Mouse (Mus musculus): ENCODE measurements around the gene Trim37.

The Trim37 gene

GRCm38 (mm10) chr11:87126824-87127816 is at the start of gene Trim37:
Gene Trim37 (plus strand): TSS chr11:87127077.
- DNase-seq (ENCODE audit: low spot score): peak; percentile 84

DNA sequence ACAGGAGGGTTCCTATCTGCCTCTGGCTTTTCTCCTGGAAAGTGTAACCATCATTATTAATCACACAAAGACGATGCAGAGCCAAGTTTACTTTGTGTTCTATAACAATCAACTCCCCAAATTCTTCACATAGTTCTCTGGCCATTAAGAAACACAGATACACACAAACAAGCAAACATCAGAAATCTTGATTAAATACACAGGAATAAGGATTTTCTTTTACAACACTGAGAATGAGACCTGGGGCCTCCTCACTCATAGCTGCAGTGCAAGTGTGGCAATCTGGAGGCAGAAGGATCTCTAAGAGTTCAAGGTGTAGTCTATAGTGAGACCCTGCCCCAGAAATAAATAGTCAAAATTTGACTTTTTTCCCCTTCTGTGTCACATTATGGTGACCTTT is 43.2 kb upstream of the Trim37 start:
- no peak for DNase-seq (ENCODE audit: low spot score)

DNA sequence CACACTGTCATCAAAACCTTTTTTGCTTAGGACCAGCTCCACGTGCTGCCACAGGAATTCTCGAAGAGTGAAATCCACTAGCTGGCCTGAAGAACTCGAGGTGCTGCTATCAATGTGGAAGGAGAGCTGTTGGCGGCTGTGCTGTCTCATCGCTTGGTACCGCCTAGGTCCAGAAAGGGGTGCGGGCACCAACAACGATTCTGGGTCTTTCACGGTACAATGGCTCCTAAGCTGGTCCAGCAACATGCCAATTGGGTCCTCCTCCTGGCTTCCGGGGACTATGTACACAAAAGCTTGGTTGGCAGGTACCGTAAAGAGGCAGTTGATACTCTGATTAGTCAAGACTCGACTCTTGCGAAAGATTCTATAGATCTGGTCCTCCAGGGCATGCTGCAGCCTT is 41.4 kb upstream of the Trim37 start:
- DNase-seq (ENCODE audit: low spot score): no peak

GRCm38 (mm10) chr11:87086290-87086984 is 40.4 kb upstream of the Trim37 start, which contains the start of gene Smg8:
Gene Smg8 (minus strand): TSS chr11:87086774.
- peak; percentile 65 for DNase-seq (ENCODE audit: low spot score)

DNA sequence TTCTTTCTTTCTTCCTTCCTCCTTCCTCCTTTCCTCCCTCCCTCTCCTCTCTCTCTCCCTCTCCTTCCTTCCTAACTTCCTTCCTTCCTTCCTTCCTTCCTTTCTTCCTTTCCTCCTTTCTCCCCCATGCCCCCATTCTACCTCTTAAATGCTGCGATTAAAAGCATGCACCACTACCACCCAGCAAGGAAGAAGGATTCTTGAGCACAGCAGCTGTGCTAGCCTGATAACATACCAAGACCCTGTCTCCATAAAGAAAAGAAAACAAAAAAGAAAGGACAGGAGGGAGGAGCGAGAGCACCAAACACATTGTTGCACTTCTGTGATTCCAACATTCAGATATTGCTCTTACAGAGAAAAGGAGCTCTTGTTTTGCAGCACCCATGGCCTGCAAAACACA is 39.7 kb upstream of the Trim37 start:
- DNase-seq (ENCODE audit: low spot score): no peak

GRCm38 (mm10) chr11:87108409-87108754 is 18.5 kb upstream of the Trim37 start, which contains the start of gene Prr11:
Gene Prr11 (minus strand): TSS chr11:87108708.
- DNase-seq (ENCODE audit: low spot score): no peak

DNA sequence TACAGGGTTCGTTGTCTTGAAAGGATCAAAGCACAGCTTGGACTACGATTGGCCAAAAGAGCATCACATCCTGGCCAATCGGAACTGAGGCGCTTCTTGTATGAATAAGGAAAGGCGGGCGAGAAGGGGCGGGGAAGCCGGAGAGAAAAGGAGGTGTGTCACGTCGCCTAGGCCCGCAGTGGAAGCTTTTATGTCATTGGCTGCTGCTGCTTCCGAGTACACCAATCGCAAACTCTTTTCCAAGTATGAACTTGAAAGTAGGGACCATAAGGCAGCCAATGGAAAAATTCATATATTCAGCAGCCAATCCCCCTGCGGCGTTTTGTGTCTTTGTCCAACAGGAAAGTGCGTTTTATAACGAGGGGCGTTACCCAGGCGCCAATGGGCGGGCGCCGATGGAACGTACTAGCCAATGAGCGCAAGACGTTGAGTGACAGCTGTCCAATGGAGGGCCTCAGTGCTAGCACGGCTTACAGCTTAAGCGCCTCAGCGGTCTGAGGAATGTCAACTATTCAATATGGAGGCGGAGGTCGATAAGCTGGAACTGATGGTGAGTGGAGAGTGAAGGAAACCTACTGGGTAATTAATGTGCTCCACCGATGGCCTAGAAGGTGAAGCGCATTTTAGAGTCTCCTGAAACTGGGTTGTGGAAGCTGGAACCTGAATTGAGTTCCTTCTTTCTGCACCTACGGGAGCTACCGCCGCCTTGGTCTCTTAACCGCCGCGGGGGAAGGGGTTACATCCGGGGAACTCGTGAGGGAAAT is 17.9 kb upstream of the Trim37 start, which contains the start of gene Ska2:
Gene Ska2, plus strand, starts transcription at position 480 of the 764 bp plus-strand sequence.
- peak; percentile 95 for DNase-seq (ENCODE audit: low spot score)

DNA sequence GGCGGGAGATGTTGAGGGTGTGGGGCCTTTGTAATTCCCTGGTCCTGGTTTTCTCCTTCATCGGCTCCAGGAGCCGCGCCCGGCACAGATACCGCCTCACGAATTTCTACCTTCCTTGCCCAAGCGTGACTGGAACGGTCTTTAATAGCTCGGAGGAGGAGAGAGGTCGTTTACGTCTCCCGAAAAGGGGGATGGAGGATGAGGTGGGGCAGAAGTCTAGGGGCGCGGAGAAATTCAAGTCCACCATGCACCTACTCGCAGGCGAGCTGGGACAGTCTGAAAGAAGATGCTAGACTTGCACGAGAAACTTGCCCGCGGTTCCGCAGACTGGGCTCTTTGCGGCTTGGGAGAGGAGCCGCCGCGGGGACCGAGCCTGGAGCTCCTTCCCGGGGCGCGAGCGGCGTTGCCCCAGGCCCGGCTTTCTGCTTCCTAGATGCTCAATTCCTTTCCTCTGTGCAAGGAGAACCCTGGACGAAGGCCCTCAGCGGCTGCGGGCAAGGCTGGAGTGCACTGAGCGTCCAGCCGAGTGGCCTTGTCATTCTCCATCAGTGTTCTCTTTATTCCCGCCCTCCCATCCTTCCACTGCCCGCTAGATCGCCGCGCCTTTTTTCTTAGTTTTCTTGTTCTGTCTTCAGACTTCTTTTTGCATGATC is 17.2 kb upstream of the Trim37 start:
- peak; percentile 36 for DNase-seq (ENCODE audit: low spot score)

DNA sequence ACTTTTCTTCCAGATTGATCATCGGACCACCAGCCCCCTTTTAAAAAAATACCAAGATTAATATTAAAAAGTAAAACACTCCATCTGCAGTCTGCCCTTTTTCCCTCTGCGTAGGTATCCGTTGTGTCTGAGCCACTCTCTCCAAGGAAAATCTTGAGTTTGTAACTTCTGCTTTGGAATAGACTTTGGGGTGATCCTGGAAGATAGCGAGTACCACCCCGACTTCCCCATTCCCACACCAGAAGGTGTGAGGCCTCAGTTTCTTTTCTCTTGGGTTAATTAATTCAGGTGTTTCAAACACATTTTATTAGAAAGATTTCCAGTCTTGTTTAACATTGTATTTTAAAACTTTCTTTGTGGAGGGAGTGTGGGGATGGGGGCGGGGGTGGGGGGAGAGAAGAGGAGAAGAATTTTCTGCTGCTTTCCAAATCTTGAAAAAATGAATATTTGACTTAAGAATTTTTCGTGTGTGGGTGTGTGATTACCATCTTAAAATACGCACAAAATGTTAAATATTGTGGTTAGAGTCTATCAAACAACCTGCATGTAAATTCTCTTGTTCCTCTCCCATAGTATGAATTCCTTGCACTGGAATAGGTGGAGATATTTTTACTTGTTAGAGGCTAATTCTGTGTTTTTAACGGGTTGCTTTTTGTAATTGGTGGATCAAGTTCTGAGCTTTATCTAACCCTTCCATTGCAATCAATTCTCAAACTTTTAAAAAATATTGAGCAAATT is 16.5 kb upstream of the Trim37 start:
- DNase-seq (ENCODE audit: low spot score): no peak

- no peak for DNase-seq (ENCODE audit: low spot score)
Measured at GRCm38 (mm10) chr11:87121864-87122263, 5.0 kb upstream of the Trim37 start.

GRCm38 (mm10) chr11:87125562-87125961 is 1.3 kb upstream of the Trim37 start:
- DNase-seq (ENCODE audit: low spot score): no peak

DNA sequence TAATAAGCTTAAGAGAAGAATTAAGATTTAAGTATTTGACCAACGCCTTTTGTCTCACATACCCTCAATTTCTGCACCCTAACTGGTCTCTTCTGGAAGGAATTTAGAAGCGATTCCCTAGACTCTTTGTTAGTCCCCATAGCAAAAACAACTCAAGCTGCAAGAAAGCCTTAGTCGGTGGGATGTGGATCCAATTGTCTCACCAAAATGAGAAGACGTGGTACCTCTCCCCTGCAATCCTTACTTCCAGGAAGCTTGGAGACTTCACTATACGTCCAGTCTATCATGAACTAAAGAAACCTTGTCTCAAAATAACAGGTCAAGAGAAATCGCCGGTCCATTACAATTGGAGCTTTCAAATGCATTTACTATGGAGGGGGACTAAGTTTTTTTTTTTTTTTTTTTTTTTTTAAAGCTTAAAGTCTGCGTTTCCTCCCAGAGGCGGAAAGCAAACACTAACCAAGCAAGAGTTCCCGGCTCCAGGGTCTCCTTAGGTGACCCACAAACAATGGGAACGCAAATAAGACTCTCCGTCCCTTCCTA is 525 bp upstream of the Trim37 start:
- DNase-seq (ENCODE audit: low spot score): no peak

DNA sequence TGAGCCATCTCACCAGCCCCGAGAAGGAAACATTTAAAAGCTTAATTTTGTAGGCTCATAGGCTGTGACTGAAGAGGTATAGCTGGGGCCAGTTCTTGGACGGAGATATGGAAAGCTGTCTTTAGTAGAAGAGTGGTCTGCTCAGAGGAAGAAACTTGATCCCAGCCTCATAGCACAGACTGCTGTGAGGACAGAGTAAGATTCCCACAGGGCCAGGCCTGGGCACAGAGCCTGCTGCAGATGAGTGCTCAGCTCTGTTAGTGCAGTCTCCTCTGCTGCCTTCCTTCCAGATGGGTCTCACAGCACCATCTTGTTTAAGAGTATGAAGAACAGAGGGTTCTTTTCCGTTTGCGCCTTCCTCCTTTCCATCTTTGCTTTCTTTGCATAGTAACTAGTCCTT is 9.4 kb downstream of the Trim37 start:
- DNase-seq (ENCODE audit: low spot score): no peak

GRCm38 (mm10) chr11:87158012-87158411 is 31.1 kb downstream of the Trim37 start:
- no peak for DNase-seq (ENCODE audit: low spot score)

DNA sequence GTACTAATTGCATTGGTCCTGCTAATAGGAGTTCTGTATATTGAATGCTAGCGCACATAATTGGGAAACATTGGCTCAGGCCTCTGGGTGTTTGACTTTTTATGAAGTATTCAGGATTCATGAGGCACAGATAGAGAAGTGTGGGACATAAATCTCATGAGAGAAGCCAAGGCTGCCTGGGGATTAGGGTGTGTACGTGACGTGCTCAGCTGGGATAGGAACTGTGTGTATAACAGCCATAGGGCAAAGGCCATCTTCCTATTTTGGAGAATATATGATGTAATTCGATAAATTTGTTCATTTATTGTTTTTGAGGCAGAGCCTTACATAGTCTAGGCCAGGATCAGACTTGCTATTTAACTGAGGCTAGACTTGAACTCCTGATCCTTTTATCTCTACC is 35.8 kb downstream of the Trim37 start:
- no peak for DNase-seq (ENCODE audit: low spot score)

DNA sequence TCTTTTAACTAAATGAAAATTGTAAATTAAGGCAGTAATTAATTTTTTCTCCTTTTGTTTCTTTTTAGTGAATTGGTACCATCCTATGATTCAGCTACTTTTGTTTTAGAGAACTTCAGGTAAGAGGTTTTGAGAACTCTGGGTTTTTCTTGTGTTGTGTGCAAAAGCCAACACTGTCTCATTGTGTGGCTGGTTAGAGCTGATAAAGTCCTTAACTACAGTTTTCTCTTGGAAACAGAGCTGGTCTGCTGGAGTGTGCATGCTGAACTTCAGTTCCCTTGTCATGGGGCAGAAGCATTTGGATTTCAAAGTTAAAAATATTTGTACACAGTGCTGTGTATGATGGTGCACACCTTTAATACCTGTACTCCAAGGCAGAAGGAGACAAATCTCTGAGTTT is 36.9 kb downstream of the Trim37 start:
- no peak for DNase-seq (ENCODE audit: low spot score)

- DNase-seq (ENCODE audit: low spot score): no peak
Measured at GRCm38 (mm10) chr11:87173625-87174024, 46.7 kb downstream of the Trim37 start.

GRCm38 (mm10) chr11:87175031-87175430 is 48.2 kb downstream of the Trim37 start:
- no peak for DNase-seq (ENCODE audit: low spot score)

- no peak for DNase-seq (ENCODE audit: low spot score)
Measured at GRCm38 (mm10) chr11:87212313-87212712, 85.4 kb downstream of the Trim37 start.

GRCm38 (mm10) chr11:87222686-87223085 is 95.8 kb downstream of the Trim37 start:
- DNase-seq (ENCODE audit: low spot score): no peak

DNA sequence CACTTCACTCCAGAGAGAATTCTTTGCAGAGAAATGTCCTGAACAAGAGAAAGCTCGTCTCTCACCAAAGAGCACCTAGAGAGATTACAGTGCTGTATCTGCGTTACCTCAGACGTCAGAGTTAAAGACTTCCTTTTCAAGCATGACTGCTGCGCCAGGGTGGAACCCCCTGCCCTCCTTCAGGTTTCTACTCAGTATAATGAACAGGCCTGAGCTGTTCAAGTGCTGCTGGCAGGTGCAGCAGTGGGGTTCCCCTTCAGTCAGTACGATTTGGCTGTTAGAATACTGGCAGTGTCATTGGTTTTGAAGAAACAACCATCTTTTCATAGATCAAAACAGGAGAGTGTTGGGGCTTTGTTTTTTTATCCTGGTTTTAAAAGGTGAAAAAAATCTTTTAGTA is 100.2 kb downstream of the Trim37 start:
- DNase-seq (ENCODE audit: low spot score): no peak
